Mouse (Mus musculus) neutrophil, adult 5-6 weeks (primary cell): ENCODE results near the gene Wdr34. TPM values are rescaled to one million over a fixed set of nuclear protein-coding genes. Genes with fewer than 3 reads are reported as not detected.
"Not testable (repeated sequence)": the region's sequence is repeated elsewhere in the genome, so short reads cannot be mapped to it uniquely, and the experiment has no call there.

Source experiments
- ATAC-seq: fragments of 151-379, 151-347 bp; 2 replicates; pipeline ENCODE4 v1.8.0; 2017; ENCODE audit warnings: mild to moderate bottlenecking, moderate TSS enrichment; ENCODE audit not compliant: insufficient number of reproducible peaks, poor library complexity, low FRiP score, severe bottlenecking; ENCODE audit errors: extremely low read depth
- total RNA-seq: library from RNA; stranded (forward); fragments of 200-1000 nt; gene quantifications from 2 replicates; pipeline ENCODE4 v1.2.3, GENCODE M21; 2017

Gene Wdr34
- total RNA-seq, 1 experiment from 2014 or later: 0.70 TPM

DNA sequence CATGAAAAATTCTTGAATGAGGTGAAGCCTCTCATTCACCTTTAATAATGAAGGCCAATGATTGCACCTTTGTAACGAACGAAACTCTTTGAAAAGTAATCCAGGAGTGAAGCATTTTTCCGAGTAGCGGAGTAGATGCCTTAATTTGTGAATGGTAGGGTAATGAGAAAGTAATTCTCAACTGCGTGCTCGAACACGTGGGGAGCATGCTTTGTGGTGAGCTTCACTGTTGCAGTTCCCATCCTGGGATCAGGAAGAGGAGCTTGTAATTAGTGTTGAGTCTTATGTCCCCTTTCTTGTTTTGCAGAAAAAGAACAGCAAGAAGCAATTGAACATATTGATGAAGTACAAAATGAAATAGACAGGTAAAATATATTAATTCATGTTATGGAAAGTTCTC lies 19.3 kb upstream of the Wdr34 start:
- ATAC-seq: no peak

DNA sequence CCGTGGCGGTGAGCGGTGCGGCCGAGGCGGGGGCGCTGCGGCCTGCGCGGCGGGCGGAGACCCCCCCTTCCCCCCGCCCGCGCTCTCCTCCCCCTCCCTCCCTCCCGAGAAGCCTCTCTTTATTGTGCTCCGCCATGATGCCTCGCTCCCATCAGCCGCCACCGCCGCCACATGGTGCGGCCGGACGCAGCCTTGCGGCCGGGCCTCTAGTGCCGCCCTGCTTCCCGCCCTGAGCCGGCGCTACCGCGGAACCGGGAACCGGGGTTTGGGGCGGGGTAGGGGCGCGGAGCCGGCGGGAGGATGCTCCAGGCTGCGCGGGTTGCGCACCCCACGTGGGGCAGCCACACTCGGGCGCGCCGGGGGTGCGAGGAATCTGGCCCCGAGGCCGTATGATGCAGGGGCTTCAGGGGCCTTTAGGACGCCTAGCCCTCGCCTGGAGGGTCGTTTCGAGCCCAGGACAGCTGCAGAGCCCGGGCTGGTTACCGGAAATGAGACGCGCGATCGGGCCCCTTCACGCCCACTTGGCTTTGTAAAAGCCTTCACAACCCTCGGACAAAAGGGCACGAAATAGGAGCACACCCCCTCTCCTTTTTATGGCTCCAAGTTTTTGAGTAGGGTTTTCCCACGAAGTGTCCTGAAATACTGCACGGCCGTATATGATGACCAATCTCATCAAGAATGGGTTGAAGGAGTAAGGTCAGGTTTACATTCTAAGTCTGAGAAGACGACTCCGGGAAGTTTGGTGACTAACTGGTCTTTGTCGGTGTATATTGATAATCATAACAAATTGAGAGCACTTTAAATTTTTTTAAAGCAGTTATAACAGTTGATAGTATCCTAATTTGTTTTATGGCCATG lies 18.6 kb upstream of the Wdr34 start:
- 0 out of 2 replicates have a peak, but pooled peaks have one; percentile 7 for ATAC-seq

DNA sequence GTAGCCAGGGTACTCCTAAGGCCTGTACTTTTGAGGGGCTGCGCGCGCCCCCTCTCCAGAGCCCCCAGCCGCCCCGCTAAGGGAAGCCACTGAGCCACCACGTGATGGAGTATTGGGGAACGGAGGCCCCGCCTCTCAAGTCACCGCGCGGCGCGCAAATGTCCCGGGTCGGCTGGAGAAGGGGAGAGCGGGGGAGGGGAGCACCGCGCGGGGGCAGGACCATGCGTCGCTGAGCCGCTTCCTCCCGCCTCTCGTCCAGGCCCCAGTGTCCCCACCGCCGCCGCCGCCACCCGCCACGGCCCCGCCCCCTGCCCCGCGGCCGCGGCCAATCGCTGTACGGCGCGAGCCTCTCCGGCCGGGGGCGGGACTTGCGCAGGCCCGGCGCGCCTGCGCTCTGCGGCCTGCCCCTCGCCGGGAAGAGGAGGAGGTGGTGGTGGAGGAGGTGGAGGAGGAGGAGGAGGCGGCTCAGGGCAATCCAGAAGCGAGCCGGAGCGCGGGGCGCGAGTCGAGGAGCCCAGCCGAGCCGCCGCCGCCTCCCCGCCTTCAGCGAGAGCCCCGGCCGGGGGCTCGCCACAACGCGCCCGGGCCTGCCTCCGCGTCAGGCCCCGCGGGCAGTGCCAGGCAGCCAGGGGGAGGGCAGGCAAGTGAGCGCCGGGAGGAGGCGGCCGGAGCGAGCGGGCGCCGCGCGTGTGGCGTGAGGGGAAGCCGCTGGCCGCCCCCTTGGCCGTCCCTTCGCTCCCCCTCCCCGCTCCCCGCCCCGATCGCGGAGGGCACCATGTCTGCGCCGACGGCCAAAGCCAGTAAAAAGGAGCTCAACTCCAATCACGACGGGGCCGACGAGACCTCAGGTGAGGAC lies 17.6 kb upstream of the Wdr34 start:
- peak; percentile 68 for ATAC-seq

DNA sequence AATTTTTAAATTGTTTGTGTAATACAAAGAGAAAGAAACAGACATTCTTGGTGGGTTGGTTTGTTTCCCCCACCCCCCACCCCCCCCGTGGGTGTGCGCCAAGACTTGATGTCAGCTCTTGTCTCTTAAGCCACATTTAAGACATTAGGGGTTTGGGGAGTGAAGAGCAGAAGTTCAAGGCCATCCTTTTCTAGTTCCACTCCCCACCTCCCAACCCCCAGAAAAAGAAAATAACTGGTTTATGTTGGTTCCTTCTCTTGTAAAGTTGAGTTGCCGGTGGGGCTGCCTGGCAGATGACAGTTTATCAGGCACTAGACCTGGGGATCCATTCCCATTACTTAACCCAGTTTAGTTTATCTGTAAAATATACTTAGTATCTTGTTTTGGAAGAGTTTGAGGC lies 15.6 kb upstream of the Wdr34 start:
- no peak for ATAC-seq

DNA sequence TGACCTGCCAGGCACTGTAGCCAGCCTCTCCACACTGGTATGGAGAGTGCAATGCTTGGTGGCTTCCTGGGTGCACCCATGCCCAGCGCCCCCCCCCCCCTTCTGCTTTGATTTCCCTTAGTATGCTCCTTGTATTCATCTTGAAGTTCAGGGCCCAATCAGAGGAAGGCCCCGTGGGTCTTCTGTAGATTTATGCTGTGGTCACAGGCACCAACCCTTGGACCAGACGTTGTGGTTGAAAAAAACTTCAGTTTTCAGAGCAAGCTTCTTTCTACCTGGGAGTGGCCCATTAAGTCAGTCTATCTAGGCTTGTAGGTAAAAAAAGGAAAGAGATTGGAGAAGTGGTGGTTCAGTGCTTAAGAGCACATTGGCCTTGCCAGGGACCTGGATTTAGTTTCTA lies 15.1 kb upstream of the Wdr34 start:
- ATAC-seq: no peak

DNA sequence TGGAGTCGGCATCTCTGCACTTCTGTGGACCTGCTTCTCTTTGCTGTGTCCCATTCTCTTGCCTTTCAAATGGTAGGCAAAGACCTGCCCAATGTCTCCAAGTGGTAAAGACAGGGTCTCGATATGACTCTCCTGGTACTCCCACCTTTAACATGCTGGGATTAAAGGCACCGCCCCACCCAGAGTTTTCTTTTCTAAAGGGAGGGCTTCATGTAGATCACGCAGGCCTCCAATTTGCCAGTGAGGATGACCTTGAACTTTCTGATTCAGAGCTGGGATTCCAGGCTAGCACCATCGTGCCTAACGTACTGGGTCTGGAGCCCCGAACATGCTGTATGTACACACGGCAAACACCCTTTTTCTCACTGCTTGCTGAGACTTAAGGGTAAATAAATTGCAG lies 14.6 kb upstream of the Wdr34 start:
- no peak for ATAC-seq

DNA sequence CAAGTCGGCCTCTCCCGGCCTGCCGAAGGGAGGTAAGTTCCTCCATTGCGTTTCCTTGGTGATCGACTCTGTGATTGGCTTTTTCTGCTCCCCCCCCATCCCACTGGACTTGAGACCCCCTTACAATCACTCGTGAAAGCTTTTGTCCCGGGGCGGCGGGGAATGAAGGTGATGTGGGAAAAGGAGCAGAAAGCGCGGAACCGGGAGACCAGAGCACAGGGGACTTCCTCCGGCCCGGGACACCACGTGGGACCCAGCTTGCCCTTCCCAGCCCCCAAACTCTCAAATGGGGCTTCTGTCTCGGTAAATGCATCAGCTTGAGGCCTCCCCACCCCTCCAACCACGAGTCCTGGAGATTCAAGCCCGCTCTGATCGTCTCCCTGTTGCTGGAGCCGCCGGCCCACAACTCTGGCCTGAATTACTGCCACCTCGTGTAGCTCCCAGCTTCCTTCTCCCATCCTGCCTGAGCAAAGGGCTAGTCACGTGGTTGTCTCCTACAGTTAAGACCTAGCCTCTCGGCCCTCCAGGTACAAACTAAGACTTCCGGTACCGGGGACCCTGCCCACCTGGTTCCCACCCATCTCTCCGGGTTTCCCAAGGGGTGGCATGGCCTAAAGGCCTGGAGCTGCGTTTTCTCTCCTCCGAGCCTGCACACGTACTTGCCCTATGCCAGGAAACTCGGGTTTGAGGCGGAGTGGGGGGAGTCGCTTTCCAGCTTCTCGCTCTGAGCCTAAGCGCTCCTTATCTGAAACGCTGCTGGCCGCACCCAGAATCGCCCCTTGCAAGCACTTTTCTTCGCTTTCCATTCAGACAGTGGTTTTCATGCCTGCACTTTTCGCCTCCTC lies 13.8 kb upstream of the Wdr34 start:
- no peak for ATAC-seq

DNA sequence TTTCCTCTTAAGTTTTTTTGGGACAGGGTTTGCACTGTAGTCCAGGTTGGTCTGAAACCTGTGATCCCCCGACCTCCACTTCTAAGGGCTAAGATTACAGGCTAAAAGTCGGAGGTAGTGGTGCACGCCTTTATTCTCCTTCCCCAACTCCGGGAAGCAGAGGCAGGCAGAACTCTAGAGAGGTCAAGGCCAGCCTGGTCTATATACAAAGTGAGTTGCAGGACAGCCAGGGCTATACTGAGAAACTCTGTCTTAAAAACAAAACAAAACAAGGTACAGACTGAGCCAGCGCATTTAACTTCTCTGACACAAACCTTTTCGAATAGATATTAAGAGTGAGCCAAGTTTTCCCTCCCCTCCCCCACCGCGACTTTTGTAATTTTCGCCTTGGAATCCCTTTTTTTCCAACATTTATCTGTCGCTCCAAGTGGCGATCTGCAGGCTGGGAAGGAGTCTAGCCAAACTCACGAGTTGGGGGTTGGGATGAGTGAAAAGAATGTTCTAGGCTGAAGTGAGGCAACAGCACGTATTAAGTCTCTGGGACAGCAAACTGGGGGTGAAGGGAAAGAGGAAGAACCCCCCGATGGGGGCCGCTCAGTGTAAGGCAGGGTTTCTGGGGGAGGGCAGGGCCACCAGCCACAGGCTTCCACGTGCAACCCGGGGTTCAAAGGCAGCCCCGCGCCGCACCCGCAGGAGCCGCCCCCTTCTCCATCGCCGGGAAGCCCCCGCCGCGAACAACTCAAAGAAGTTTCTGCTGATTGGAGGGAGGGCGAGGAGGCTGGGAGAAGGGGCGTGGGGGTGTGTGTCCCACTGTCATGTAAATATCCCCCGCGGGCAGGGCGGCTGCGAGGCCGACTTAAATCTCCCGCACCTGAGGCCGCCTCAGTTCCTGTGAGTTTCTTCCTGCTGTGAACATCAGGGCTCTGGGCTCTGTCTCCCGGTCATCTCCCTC lies 12.8 kb upstream of the Wdr34 start:
- ATAC-seq: no peak

DNA sequence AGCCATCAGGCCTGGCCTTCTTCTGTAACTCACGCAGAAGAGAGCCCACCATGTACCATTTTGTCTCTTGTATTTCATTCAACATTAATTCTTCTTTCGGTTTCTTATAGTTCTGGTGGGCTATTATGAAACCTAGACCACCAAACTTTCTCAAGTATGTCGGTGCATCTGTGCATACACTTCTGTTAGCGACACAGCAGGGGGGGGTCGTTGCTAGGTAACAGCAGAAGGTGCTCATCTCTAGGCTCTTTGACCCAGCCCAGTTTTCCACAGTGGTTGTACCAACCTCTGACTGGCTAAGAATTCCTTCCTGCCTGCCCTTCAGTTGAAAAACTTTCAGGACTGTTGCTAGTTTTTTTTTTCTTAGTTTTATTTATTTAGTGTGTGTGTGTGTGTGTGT lies 9.7 kb upstream of the Wdr34 start:
- ATAC-seq: no peak

DNA sequence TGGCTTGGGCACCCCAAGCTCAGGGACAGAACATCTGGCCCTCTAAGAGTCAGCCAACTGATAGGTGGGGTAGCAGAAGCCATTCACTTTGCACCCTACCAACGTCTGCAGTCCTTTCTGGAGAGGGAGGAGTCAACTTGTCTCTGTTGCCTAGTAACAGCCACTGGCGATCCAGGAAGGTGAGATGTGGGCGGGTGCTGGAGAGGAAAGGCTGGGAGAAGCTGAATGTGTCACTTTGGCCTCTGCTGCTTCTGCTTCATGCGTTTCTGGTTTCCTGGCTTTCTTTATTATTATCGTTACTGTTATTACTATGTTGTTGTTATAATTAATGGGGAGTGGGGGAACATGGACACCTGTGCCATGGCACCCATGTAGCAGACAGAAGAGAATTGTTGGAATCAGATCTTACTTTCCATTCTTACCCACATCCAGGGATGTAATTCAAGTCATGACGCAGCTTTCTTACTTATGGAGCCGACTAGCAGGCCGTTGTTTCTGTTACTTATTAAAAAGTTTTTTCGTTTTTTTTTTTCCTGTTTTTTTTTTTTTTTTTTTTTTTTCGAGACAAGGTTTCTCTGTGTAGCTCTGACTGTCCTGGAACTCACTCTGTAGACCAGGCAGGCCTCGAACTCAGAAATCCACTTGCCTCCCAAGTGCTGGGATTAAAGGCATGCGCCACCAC lies 8.7 kb upstream of the Wdr34 start, which contains the start of gene Set:
Set (plus strand) TSS at position 156 of the 682 bp plus-strand sequence.
- ATAC-seq: no peak

DNA sequence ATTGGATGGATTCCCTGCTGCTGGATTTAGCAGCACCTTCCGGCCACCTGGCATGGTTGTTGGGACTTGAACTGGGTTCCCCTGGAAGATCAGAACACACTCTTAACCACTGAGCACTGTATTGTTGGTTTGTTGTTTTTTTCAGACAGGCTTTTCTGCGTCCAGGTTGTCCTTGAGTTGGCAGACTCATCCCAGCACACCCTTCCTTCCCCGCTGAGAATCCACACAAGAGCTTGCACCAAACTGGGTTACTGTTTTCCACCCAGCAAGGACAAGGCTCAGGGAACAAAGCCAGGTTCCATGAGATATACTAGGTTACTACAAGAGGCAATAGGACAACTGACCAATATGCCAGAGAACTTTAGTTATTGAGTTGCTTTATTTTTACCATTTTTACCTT lies 8.1 kb upstream of the Wdr34 start:
- ATAC-seq: no peak

DNA sequence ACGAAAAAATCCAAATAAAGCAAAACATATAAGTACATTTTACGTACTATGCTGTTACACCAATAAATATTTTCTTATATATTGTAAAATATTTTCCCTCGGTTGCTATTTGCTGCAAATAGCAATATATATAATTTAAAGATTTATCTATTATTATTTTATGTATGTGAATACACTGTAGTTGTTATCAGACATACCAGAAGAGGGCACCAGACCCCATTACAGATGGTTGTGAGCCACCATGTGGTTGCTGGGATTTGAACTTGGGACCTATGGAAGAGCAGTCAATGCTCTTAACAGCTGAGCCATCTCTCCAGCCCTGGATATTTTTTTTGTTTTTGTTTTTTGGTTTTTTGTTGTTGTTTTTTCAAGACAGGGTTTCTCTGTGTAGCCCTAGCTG lies 6.6 kb upstream of the Wdr34 start:
- not testable (repeated sequence) for ATAC-seq

DNA sequence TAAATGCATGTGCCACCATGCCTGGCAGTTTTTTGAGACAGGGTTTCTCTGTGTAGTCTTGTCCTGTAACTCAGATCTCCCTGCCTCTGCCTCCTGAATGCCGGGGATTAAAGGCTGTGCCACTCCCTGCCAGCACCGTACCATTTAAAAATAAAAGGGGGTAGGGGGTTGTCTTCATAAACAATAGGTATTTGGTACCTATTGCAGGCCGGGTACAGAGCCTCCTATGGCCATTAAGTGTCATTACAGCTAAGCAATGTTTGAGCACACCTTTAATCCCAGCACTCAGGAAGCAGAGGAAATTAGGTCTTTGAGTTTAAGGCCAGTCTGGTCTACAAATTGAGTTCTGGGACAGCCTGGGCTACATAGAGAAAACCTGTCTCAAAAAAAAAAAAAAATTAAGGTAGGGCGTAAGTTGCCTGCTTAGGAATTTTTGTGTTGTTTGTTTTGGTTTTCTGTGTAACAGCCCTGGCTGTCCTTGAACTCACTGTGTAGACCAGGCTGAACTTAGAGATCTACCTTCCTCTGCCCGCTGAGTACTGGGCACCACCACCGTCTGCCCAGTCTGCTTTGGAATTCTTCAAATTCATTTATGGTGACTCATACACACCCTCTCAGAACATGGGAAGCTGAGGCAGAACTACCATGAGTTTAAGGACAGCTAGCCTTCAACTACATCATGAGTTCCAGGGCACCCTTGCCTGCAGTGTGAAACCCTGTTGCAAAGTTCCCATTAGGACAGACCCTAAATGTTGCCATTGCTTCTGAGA lies 3.5 kb upstream of the Wdr34 start:
- peak; percentile 41; the same call in 1 of the 2 replicates for ATAC-seq

DNA sequence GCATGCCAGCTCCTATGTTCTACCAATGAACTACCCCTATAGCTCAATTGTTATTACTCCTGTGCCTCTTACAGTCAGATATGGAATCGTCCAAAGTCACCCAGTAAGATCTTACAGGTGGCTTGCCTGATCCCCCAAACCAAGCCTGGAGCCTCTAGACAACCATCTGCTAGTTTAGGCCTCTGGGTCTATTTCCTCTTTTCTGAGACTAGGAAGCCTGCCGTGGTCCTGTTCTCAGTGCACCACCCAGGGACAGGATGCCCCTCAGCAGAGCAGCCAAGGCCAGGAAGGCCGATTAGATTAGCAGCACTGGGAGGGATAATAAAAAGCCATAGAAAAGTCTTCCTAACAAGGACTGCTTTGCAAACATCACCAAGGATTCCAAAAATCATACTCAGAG lies 1.1 kb upstream of the Wdr34 start:
- no peak for ATAC-seq

DNA sequence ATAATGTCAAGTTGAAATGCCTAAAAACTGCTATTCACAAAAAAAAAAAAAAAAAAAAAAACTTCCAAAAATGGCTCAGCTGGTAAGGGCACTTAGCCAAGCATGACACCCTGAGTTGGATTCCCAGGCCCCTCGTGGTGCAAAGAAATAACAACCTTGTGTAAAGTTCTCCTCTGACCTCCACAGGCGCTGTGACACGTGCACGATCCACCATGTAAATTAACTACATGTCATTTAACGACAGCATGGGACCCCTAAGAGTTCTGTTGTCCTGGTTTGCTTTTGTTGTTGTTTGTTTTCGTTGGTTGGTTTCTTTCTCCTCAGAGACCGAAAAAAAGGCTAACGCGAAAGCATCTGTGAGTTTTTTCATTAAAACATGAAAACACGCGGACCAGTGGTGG lies 580 bp downstream of the Wdr34 start:
- ATAC-seq: no peak

DNA sequence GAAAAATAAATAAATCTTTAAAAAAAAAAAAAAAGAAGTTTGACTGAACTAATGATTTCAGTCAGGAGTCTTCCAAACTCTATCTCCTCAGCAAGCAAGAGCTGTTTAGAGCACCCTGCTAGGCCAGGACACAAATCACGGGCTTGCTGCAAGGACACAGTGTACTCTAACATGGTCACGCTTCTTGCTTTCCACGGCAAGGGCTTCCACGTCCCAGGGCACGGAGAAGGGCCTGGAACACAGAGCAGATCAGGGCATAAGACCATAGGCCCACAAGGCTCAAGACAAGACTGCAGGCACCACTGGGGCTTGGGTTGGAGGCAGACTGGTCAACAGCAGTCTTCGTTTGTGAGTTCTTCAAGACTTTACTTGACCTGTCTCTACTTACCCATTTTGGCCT lies 1.6 kb downstream of the Wdr34 start:
- no peak for ATAC-seq

DNA sequence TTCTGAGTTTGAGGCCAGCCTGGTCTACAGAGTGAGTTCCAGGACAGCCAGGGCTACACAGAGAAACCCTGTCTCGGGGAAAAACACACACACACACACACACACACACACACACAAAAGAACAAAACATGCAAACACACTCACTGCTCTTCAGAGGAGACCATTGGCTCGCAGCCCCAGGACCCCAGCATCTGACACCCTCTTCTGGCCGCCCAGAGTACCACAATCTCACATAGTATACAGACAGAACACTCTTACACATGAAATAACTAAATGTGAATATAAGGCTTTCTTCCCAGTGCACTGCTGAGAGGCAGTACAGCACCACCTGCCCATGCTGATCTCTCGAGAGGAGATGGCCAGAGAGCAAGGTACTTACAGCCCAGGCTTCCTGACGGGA lies 4.1 kb downstream of the Wdr34 start:
- ATAC-seq: no peak
